Mouse (Mus musculus): Measurements from ENCODE around the gene Rlim.

DNA sequence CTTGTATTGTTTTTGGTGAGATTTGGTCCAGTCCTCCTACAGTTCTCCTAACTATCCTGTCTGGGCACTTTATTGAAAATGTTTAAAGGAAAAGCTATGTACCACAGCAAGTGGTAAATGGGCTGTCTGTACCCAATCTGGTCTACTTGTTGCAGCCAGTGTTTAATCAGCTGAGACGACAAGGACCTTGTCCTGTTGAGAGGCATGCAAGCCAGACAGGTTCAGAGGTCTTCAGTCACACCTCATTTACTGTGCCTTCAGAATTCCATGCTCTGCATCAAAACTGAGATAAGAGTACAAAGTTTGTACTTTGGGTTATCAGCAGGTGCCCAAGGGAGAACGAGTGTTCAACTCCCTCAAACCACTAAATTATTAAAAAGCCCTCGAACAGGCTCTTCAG lies 13.7 kb upstream of the Rlim start:
- TF ChIP-seq CTCF (IDR thresholded peaks at IDR 0.05; ENCODE audit: control insufficient read depth, insufficient read depth, low read length) (no peak), POLR2A (IDR thresholded peaks at IDR 0.05; ENCODE audit: borderline replicate concordance, control insufficient read depth, low read depth, low read length) (no peak)
